Mouse (Mus musculus): ENCODE data around the gene Vmn1r1. TPM values are rescaled to one million over a fixed set of nuclear protein-coding genes. Genes with fewer than 3 reads are reported as not detected.

Gene Vmn1r1
- polyA plus RNA-seq, 1 experiment from 2014 or later = not detected

- Histone ChIP-seq H3K27me3 (ENCODE audit: low read depth, poor library complexity, severe bottlenecking) (no peaks in the 10 kb centered on the region), H3K4me1 (peaks cover 36% of the 10 kb centered on the region), H3K4me3 (no peak overlapping the region), H3K27ac (no peak overlapping the region), H3K36me3 (no peaks in the 10 kb centered on the region), H3K9me3 (replicated peaks) (no peaks in the 10 kb centered on the region)
- DNase-seq (ENCODE audit: low spot score) = no peak
- WGBS = 47% methylated on average over 3 of the region's 3 CpGs
Measured at GRCm38 (mm10) chr1:182105023-182105422, 59.3 kb downstream of the Vmn1r1 start.

Other genes with a start within 250 kb of the Vmn1r1 start
- gene Enah, start 144.5 kb downstream of the Vmn1r1 start, polyA plus RNA-seq (2016; fragmentation: Nextera tagmentation; extraction: Ambion mirVana) = 23.0 and 23.6 TPM in 2 replicates
- gene Srp9, start 39.7 kb downstream of the Vmn1r1 start, polyA plus RNA-seq (2016; fragmentation: Nextera tagmentation; extraction: Ambion mirVana) = 168 TPM in 2 replicates
- 65.1 and 65.5 TPM in 2 replicates for gene Degs1, start 118.3 kb upstream of the Vmn1r1 start, polyA plus RNA-seq (2016; fragmentation: Nextera tagmentation; extraction: Ambion mirVana)
- gene Fbxo28, start 177.1 kb upstream of the Vmn1r1 start, polyA plus RNA-seq (2016; fragmentation: Nextera tagmentation; extraction: Ambion mirVana) = 20.3 and 20.9 TPM in 2 replicates
- gene Trp53bp2, start 244.7 kb upstream of the Vmn1r1 start, polyA plus RNA-seq (2016; fragmentation: Nextera tagmentation; extraction: Ambion mirVana) = 34.3 and 37.1 TPM in 2 replicates